Mouse (Mus musculus) kidney, adult 2 months (tissue): Measurements from ENCODE around the gene Ntn4. TPM values are rescaled to one million over a fixed set of nuclear protein-coding genes. Genes with fewer than 3 reads are reported as not detected.

ENCODE experiments used
- DNase-seq: peaks from one replicate; pipeline ENCODE4 v3.0.0; 2021
- H3K27ac ChIP-seq: fragments of 200-500 bp; 2 replicates; pipeline ENCODE4 v1.5.1; 2012; ENCODE audit warnings: low read depth, low read length, control low read depth, inconsistent platforms; ENCODE audit not compliant: insufficient read depth
- H3K27me3 ChIP-seq: fragments of 200-500 bp; replicated peaks from 2 replicates; pipeline ENCODE4 v1.6.1; 2012; ENCODE audit warnings: mild to moderate bottlenecking, moderate library complexity, low read length, inconsistent platforms; ENCODE audit not compliant: control insufficient read depth, insufficient read depth
- H3K36me3 ChIP-seq: fragments of 200-500 bp; 2 replicates; pipeline ENCODE4 v1.6.1; 2012; ENCODE audit warnings: mild to moderate bottlenecking, moderate library complexity, low read length, inconsistent platforms; ENCODE audit not compliant: control insufficient read depth, insufficient read depth
- H3K4me1 ChIP-seq: fragments of 200-500 bp; 2 replicates; pipeline ENCODE4 v1.6.1; 2011; ENCODE audit warnings: low read length; ENCODE audit not compliant: control insufficient read depth, insufficient read depth
- H3K4me3 ChIP-seq: fragments of 200-500 bp; 2 replicates; pipeline ENCODE4 v1.5.1; 2011; ENCODE audit warnings: mild to moderate bottlenecking, low read depth, low read length, control low read depth; ENCODE audit not compliant: insufficient read depth
- CTCF ChIP-seq: fragments of 200-500 bp; conservative IDR thresholded peaks from 2 replicates; pipeline ENCODE4 v1.5.1; 2011; ENCODE audit warnings: low read depth, mild to moderate bottlenecking, control low read depth, low read length, moderate library complexity, mixed read lengths; ENCODE audit not compliant: insufficient read depth, insufficient read length
- POLR2A ChIP-seq: fragments of 200-500 bp; IDR thresholded peaks from one replicate; pipeline ENCODE4 v1.6.1; 2011; ENCODE audit warnings: low read depth, low read length, control low read depth
- WGBS: fragments of 180-500 bp; shearing (Covaris S2); methylation state at CpG from one replicate; pipeline ENCODE4 v1.1.7; 2018; 5-methylcytosine and 5-hydroxymethylcytosine counted together
- polyA plus RNA-seq: library from polyadenylated mRNA; depleted of rRNA; stranded (reverse); fragments of >200 nt; gene quantifications from 2 replicates; pipeline ENCODE4 v1.2.3, GENCODE M21; 2012; rRNA removed

The Ntn4 gene
- polyA plus RNA-seq, 1 experiment = 35.1 TPM

DNA sequence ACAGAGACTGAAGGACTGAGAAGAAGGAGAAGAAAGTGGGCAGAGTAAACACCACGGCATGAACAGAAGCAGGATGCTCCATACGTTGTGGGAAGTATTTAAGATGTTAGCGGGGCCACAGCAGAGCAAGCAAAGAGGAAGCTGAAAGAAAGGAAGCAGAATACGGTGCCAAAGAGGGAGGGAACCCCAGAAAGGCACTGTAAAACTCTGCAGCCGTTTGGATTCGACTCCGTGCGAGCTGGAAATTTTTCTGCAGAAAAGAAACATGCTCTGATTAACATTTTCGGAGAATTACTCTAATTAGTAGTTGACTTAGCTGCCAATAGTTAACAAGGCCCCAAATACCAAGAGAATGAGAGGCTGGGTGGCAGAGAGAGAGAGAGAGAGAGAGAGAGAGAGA is 127.7 kb downstream of the Ntn4 start:
- H3K4me3 ChIP-seq = no peak overlapping the region

DNA sequence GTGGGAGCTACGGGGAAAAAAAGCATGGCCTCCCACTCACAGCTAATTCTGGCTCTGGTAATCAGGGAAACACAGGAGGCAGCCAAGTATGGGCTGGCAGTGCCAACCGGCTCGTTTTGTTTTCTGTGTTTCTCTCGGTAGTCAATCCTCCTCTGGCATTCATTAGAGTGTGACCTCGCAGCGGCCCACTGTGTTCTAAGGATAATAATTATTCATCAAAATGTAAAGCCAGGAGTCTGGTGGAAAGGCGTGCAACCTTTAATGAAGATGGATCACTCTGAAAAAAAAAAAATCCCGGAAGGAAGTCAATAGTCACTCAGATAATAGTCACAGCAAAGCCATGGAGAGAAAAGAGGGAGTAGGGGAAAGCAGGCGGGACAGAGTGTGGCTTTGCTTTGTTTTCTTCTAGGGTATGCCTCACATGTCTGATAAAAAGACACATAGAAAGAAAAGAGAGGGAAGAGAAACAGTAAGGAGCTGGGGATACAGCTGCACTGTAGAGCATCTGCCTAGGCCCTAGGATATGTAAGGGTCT is 131.5 kb downstream of the Ntn4 start:
- DNase-seq = peak; percentile 38
- Histone ChIP-seq H3K4me3 (no peak overlapping the region), H3K27me3 (no peaks in the 10 kb centered on the region), H3K36me3 (no peaks in the 10 kb centered on the region), H3K4me1 (peaks cover 6% of the 10 kb centered on the region), H3K27ac (peak overlapping the region; percentile 28; the same call in 1 of the 2 replicates)
- no peak for TF ChIP-seq CTCF
- no peak for TF ChIP-seq POLR2A
- 22% methylated on average over 9 of the region's 9 CpGs for WGBS

More for the DNA sequence above, 127.7 kb downstream of the Ntn4 start:
- Histone ChIP-seq H3K27ac (no peak overlapping the region), H3K4me1 (peaks cover 6% of the 10 kb centered on the region), H3K36me3 (no peaks in the 10 kb centered on the region), H3K27me3 (no peaks in the 10 kb centered on the region)
- 44% methylated on average over 9 of the region's 9 CpGs for WGBS
- no peak for DNase-seq
- no peak for TF ChIP-seq POLR2A
- TF ChIP-seq CTCF = no peak

DNA sequence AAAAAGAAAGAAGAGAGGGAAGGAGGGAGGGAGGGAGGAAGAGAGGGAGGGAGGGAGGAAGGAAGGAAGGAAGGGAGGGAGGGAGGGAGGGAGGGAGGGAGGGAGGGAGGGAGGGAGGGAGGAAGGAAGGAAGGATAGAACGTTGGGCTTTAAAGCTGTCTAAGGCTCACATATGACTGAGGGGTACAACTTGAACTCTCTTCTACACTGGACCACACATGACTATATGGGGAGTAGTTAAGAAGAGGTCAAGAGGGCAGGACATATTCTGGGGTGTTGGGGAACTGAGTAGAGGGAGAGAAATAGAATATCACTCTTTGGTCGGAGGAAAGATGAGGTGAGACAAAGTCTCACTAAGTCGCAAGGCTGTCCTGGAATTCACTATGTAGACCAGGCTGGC is 132.0 kb downstream of the Ntn4 start:
- H3K4me3 ChIP-seq = no peak overlapping the region
- no peak overlapping the region for H3K27ac ChIP-seq
- H3K27me3 ChIP-seq = no peaks in the 10 kb centered on the region
- H3K36me3 ChIP-seq = no peaks in the 10 kb centered on the region
- H3K4me1 ChIP-seq = peaks cover 8% of the 10 kb centered on the region
- DNase-seq = no peak
- TF ChIP-seq POLR2A (no peak), CTCF (no peak)
- WGBS = 79% methylated on average over 3 of the region's 3 CpGs

DNA sequence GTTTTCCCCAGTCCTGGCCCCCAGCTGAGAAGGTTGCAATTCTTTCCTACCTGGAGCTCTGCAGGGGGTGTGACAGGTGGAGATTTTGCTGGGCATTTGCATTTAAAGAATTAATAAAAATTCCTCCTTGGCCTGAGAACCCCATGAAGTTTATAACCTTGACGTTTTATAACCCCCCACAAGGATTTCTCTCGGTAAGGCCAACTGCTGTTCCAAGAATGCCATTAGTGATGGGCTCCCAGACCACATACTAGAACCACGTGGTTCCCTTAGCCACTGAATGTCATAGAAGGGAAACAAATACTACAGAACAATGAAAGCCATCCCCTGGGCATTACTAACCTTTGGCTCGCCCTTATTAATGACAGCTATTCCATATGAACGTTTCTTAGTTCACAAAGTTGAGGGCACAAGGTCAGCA is 136.3 kb downstream of the Ntn4 start:
- Histone ChIP-seq H3K4me3 (no peak overlapping the region), H3K36me3 (no peaks in the 10 kb centered on the region), H3K4me1 (peaks cover 6% of the 10 kb centered on the region; the same call in 1 of the 2 replicates), H3K27me3 (no peaks in the 10 kb centered on the region), H3K27ac (no peak overlapping the region; the same call in 1 of the 2 replicates)
- no peak for TF ChIP-seq POLR2A
- no peak for TF ChIP-seq CTCF
- DNase-seq = peak; percentile 70
- WGBS = 21% methylated on average over 5 of the region's 5 CpGs

DNA sequence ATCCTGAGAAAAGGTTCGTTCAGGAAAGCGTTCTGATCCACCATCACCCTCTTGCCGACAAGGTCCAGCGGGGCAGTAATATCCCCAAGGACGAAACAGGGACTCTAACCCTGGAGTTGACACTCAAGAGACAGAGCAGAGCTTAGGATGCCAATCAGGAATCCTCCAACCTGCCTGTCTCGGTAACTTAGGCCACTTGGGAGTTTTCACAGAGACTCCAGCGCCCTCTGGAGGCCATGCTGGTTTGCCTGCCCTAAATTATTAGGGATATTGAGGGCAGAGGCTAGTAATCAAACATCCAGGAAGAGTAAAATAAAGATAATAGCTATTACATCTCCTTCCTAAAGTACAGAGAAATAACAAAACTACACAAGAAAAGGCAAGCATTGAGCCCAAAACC is 136.9 kb downstream of the Ntn4 start:
- peak overlapping the region; percentile 64 for H3K27ac ChIP-seq

DNA sequence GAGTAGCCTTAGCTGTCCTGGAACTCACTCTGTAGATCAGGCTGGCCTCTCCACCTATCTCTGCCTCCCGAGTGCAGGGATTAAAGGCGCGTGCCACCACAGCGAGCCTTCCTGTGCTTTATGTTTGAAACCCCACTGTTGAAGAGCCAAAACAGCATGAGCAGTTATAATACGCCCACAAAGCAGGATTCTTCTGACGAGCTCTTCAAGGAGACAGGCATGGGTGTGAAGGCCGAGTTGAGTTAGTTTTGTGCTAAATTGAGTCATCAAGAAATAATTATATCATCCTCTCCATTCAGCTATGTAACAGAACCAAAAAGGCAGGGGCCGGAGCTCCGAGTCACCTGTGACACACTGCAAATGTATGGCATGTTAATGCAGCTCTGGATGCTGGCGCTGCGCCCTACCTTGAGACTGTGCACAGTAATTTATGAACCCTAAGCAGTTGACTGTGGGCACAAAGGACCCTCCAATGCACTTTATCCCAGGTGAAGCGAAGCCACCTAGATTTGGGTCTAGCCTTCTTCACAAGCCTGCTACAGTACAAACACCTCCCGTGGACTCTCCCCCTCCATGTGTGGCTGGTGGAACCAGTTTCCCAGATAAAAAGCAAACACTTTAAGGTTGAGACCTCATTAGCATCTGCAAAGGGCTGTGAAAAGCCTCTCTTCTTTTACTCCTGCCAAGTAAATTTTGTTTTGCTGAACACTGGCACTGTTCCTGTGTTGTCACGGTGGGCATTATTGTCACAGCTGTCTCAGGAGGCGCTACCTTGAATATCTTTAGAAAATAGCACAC is 142.9 kb downstream of the Ntn4 start:
- Histone ChIP-seq H3K27ac (no peak overlapping the region), H3K4me1 (no peaks in the 10 kb centered on the region), H3K36me3 (no peaks in the 10 kb centered on the region), H3K27me3 (no peaks in the 10 kb centered on the region), H3K4me3 (no peak overlapping the region)
- TF ChIP-seq POLR2A (no peak), CTCF (no peak)
- no peak for DNase-seq
- WGBS = 76% methylated on average over 15 of the region's 15 CpGs

More for the DNA sequence above, 136.9 kb downstream of the Ntn4 start:
- TF ChIP-seq CTCF (peak; percentile 77), POLR2A (no peak)
- Histone ChIP-seq H3K4me3 (no peak overlapping the region), H3K36me3 (no peaks in the 10 kb centered on the region), H3K27me3 (no peaks in the 10 kb centered on the region), H3K4me1 (peaks cover 3% of the 10 kb centered on the region; the same call in 1 of the 2 replicates)
- DNase-seq = peak; percentile 72
- WGBS = 44% methylated on average over 7 of the region's 7 CpGs

Other genes starting within 250 kb of the Ntn4 start
- 42.9 and 53.9 TPM in 2 replicates for gene Lta4h, start 187.3 kb upstream of the Ntn4 start, polyA plus RNA-seq
- gene Hal, start 151.9 kb upstream of the Ntn4 start, polyA plus RNA-seq = 0.22 and 0.26 TPM in 2 replicates
- gene Amdhd1, start 100.6 kb upstream of the Ntn4 start, polyA plus RNA-seq = 3.1 and 3.3 TPM in 2 replicates
- 0.03 TPM in 1 of 2 replicates, not detected in the other for gene Ccdc38, start 100.0 kb upstream of the Ntn4 start, polyA plus RNA-seq
- gene Snrpf, start 51.0 kb upstream of the Ntn4 start, polyA plus RNA-seq = 30.8 and 32.7 TPM in 2 replicates
- gene Usp44, start 190.9 kb downstream of the Ntn4 start, polyA plus RNA-seq = 0.03 TPM in 1 of 2 replicates, not detected in the other